Mouse (Mus musculus) lung, embryonic 16.5 days (tissue): ENCODE data around the gene Mmgt2. TPM values are rescaled to one million over a fixed set of nuclear protein-coding genes. Genes with fewer than 3 reads are reported as not detected.

Experiments used
- ATAC-seq: fragments of 200-750 bp; cut with Nextera tagmentation; 2 replicates; pipeline ENCODE4 v1.8.0; 2017; ENCODE audit warnings: low read depth, mild to moderate bottlenecking, moderate library complexity
- H3K27ac ChIP-seq: fragments of 300-500 bp; sonication (generic); 2 replicates; pipeline ENCODE4 v1.5.1; 2014; ENCODE audit warnings: mild to moderate bottlenecking, control low read depth, low read length
- H3K27me3 ChIP-seq: fragments of 300-500 bp; sonication (generic); 2 replicates; pipeline ENCODE4 v1.6.1; 2014; ENCODE audit warnings: low read depth, low read length, mixed read lengths; ENCODE audit not compliant: control insufficient read depth, insufficient read depth
- H3K36me3 ChIP-seq: fragments of 300-500 bp; sonication (generic); 2 replicates; pipeline ENCODE4 v1.6.1; 2014; ENCODE audit warnings: low read length; ENCODE audit not compliant: control insufficient read depth, insufficient read depth
- H3K4me1 ChIP-seq: fragments of 300-500 bp; sonication (generic); replicated peaks from 2 replicates; pipeline ENCODE4 v1.6.1; 2014; ENCODE audit warnings: low read length, mixed read lengths; ENCODE audit not compliant: control insufficient read depth, insufficient read depth
- H3K4me2 ChIP-seq: fragments of 300-500 bp; sonication (generic); 2 replicates; pipeline ENCODE4 v1.6.1; 2014; ENCODE audit warnings: low read depth, low read length, control low read depth
- H3K4me3 ChIP-seq: fragments of 300-500 bp; sonication (generic); 2 replicates; pipeline ENCODE4 v1.5.1; 2014; ENCODE audit warnings: mild to moderate bottlenecking, low read length, control low read depth
- H3K9ac ChIP-seq: fragments of 300-500 bp; sonication (generic); 2 replicates; pipeline ENCODE4 v1.6.1; 2014; ENCODE audit warnings: low read length, control low read depth
- H3K9me3 ChIP-seq: fragments of 300-500 bp; sonication (generic); 2 replicates; pipeline ENCODE4 v1.6.1; 2016; ENCODE audit warnings: low read length; ENCODE audit not compliant: control insufficient read depth
- WGBS: fragments of 180-500 bp; shearing (Covaris S2); extraction: QIAGEN DNeasy Blood & Tissue Kit; methylation state at CpG from one replicate; pipeline ENCODE4 v1.1.7; 2014; 5-methylcytosine and 5-hydroxymethylcytosine counted together
- polyA plus RNA-seq: library from polyadenylated mRNA; unstranded; fragments of >200 nt; fragmentation: Nextera tagmentation; extraction: Ambion mirVana; gene quantifications from 2 replicates; pipeline ENCODE4 v1.2.1, GENCODE M21; 2015

The Mmgt2 gene
- polyA plus RNA-seq, 1 experiment from 2014 or later: 38.1 TPM

GRCm38 (mm10) chr11:62635406-62635805 lies 13.1 kb upstream of the Mmgt2 start:
- WGBS: 45% methylated on average over 3 of the region's 3 CpGs
- ATAC-seq: no peak
- Histone ChIP-seq H3K27ac (no peak overlapping the region), H3K4me1 (peaks cover 16% of the 10 kb centered on the region), H3K4me2 (no peak overlapping the region), H3K27me3 (no peaks in the 10 kb centered on the region), H3K9ac (no peak overlapping the region), H3K9me3 (no peaks in the 10 kb centered on the region), H3K4me3 (no peak overlapping the region), H3K36me3 (no peaks in the 10 kb centered on the region)

DNA sequence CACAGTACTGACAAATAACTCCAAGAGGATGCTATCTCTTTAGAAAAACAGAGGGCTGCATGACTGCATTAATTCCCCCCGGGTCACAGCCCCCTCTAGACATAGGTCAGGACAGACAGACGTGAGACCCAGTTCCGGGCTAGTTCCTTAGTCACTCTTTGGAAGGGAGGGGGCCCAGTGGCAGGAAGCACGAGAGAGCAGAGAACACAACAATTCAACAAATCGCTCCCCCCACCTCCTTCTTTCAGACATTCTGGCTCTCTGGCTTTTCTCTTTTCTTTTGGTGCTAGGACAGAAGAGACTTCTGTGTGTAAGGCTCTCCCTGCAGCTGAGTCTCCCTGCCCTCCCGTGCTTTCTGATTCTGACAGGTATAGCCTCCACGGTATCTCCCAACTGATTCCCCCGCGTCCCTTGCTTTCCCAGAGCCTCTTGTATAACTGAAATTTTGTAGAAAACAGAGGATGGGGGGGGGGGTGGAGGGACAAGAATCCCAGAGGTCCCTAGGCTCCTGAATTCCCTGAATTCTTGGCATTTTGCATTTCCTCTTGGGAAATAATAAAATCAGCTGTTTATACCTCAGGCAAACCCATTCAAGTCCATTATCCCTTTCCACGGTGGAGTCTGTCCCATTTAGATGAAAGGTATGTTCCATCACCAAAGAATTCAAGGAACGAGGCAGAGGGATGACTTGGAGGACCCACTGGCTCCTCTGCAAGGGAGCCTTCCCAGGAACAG lies 12.2 kb upstream of the Mmgt2 start:
- Histone ChIP-seq H3K4me1 (peaks cover 13% of the 10 kb centered on the region), H3K36me3 (no peaks in the 10 kb centered on the region), H3K27me3 (no peaks in the 10 kb centered on the region), H3K9ac (no peak overlapping the region), H3K4me2 (no peak overlapping the region), H3K4me3 (no peak overlapping the region), H3K9me3 (no peaks in the 10 kb centered on the region), H3K27ac (peak overlapping the region; percentile 50; the same call in 1 of the 2 replicates)
- WGBS: 58% methylated on average over 11 of the region's 11 CpGs
- ATAC-seq: no peak

DNA sequence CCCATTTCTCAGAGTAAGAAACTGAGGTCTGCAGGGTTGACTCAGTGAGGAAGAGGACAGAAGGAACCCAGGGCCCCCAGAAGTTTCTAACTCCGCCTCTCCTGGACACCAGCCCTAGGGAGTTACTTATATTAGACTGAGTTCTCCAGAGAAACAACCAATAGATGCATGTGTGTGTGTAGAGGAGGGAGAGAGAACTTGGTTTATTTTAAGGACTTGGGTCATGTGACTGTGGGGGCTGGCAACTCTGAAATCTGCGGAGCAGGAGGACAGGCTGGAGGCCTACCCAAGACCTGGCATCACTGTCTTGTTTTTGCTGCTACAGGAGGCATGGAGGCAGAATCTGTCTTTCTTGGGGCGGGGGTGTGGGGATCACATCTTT lies 11.6 kb upstream of the Mmgt2 start:
- H3K27me3 ChIP-seq: no peaks in the 10 kb centered on the region
- 63% methylated on average over 3 of the region's 3 CpGs for WGBS
- no peak overlapping the region for H3K4me3 ChIP-seq
- 0 out of 2 replicates have a peak overlapping the region, but pooled peaks have one; percentile 50 for H3K27ac ChIP-seq
- H3K36me3 ChIP-seq: no peaks in the 10 kb centered on the region
- peak; percentile 70 for ATAC-seq
- peaks cover 14% of the 10 kb centered on the region for H3K4me1 ChIP-seq
- no peak overlapping the region for H3K4me2 ChIP-seq
- H3K9ac ChIP-seq: no peak overlapping the region
- no peaks in the 10 kb centered on the region for H3K9me3 ChIP-seq

DNA sequence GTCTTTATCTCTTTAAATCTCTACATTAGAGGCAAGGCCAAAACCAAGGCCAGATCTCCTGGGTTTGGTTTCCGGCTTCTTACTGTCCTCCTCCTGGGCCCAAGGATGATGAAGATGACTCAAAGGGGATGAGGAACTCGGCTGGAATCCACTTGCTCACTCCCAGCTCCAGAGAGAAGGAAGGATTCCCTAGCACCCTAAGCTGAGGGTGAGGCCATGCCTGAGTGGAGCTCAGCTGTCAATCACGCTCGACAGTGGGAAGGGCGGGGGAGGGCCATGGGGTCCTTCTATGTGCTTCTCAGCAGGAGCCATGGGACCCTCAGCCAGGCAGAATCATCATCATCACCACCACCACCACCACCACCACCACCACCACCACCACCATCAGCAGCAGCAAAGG lies 11.1 kb upstream of the Mmgt2 start:
- H3K4me2 ChIP-seq: no peak overlapping the region
- no peaks in the 10 kb centered on the region for H3K27me3 ChIP-seq
- H3K4me1 ChIP-seq: peaks cover 19% of the 10 kb centered on the region
- WGBS: 61% methylated on average over 5 of the region's 5 CpGs
- no peak overlapping the region for H3K27ac ChIP-seq
- H3K36me3 ChIP-seq: no peaks in the 10 kb centered on the region
- no peaks in the 10 kb centered on the region for H3K9me3 ChIP-seq
- no peak for ATAC-seq
- H3K4me3 ChIP-seq: no peak overlapping the region
- H3K9ac ChIP-seq: no peak overlapping the region

DNA sequence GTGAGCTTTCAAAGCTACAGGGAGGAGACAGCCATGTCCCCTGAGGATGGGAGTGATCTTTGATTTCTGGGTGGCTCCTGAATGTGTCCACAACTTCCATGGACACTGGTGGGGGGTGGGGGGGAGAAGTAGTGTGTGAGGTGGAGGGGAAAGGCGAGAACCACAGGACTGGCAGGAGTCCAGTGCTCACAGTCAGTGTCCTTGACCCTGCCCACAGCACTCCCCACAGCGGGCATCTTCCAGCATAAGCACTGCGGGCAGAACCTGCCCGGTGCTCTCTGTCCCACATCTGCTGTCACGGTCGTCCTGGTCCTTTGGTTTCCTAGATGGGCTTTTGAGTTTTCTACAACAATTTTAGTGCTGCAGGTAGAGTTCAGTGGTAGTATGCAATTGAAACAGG lies 10.7 kb upstream of the Mmgt2 start:
- Histone ChIP-seq H3K27me3 (no peaks in the 10 kb centered on the region), H3K27ac (no peak overlapping the region), H3K4me2 (no peak overlapping the region), H3K36me3 (no peaks in the 10 kb centered on the region), H3K9me3 (no peaks in the 10 kb centered on the region), H3K9ac (no peak overlapping the region), H3K4me1 (peaks cover 23% of the 10 kb centered on the region), H3K4me3 (no peak overlapping the region)
- WGBS: 79% methylated on average over 6 of the region's 6 CpGs
- ATAC-seq: no peak

DNA sequence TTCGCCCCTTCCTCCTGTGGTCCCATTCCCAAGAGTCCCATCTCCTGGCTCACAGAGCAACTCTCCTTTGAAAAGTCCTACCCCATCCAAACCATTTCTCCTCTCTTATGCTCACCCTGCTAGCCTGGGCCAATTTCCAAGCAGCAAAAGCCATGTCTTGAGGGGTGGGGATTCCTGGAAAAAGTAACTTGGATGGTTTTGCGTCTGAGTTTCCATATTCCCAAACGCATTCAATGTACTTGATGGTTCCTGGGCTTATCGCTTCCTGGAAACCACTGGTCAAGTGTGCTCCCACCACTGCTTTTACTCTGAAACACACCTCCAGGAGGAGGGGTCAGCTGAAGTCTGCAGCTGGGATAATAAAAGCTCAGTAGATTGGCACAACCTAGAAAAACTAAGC lies 10.1 kb upstream of the Mmgt2 start:
- Histone ChIP-seq H3K4me1 (peaks cover 26% of the 10 kb centered on the region), H3K9me3 (no peaks in the 10 kb centered on the region), H3K4me2 (no peak overlapping the region), H3K27me3 (no peaks in the 10 kb centered on the region), H3K9ac (no peak overlapping the region), H3K4me3 (no peak overlapping the region), H3K27ac (no peak overlapping the region), H3K36me3 (no peaks in the 10 kb centered on the region)
- no peak for ATAC-seq
- WGBS: 74% methylated on average over 4 of the region's 4 CpGs

DNA sequence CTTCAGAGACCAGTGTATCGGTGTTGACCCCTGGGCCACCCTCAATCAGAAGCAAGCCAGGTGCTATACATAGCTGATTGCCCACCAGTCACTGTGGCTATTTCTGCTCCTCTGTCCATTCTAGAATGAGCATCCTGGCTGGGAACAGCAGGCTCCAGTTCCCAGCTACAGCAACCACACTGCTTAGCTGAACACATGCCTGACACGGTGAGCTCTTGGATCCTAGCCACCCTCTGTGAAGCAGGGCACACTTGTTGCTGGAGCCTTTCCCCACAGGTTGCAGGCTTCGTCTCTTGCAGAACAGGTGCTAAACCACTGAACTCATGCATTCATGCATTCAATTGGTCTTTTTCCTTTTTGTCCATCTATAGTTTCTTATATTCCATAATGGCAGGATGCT lies 8.1 kb upstream of the Mmgt2 start:
- no peaks in the 10 kb centered on the region for H3K9me3 ChIP-seq
- H3K27ac ChIP-seq: no peak overlapping the region
- H3K9ac ChIP-seq: no peak overlapping the region
- no peaks in the 10 kb centered on the region for H3K27me3 ChIP-seq
- no peak overlapping the region for H3K4me2 ChIP-seq
- WGBS: 66% methylated on average over 3 of the region's 3 CpGs
- ATAC-seq: no peak
- peaks cover 36% of the 10 kb centered on the region for H3K4me1 ChIP-seq
- no peaks in the 10 kb centered on the region for H3K36me3 ChIP-seq
- H3K4me3 ChIP-seq: no peak overlapping the region

- H3K9ac ChIP-seq: peak overlapping the region; percentile 16; the same call in 1 of the 2 replicates
- H3K4me1 ChIP-seq: peaks cover 41% of the 10 kb centered on the region
- no peaks in the 10 kb centered on the region for H3K9me3 ChIP-seq
These were observed 6.2 kb upstream of the Mmgt2 start for GRCm38 (mm10) chr11:62642023-62642844.

GRCm38 (mm10) chr11:62643011-62643631 lies 5.3 kb upstream of the Mmgt2 start:
- ATAC-seq: peak; percentile 71
- Histone ChIP-seq H3K27me3 (no peaks in the 10 kb centered on the region), H3K27ac (peak overlapping the region; percentile 89), H3K4me2 (no peak overlapping the region), H3K9ac (peak overlapping the region; percentile 27; the same call in 1 of the 2 replicates), H3K4me3 (no peak overlapping the region), H3K9me3 (no peaks in the 10 kb centered on the region), H3K36me3 (no peaks in the 10 kb centered on the region), H3K4me1 (peaks cover 44% of the 10 kb centered on the region)
- 68% methylated on average over 8 of the region's 8 CpGs for WGBS

More at GRCm38 (mm10) chr11:62642023-62642844, 6.2 kb upstream of the Mmgt2 start:
- 39% methylated on average over 11 of the region's 11 CpGs for WGBS
- H3K27me3 ChIP-seq: no peaks in the 10 kb centered on the region
- ATAC-seq: peak; percentile 56
- H3K4me2 ChIP-seq: no peak overlapping the region
- H3K27ac ChIP-seq: peak overlapping the region; percentile 89
- H3K4me3 ChIP-seq: no peak overlapping the region
- H3K36me3 ChIP-seq: no peaks in the 10 kb centered on the region
